Mouse (Mus musculus) right cerebral cortex, postnatal 36 days (tissue): ENCODE measurements around the gene Abcc4.

Experiments
- DNase-seq, 2 experiments: peaks; one replicate each; pipeline ENCODE4 v3.0.0; 2022; ENCODE audit warnings: low spot score in 2 of 2, mixed read lengths in 1 of 2

The Abcc4 gene

GRCm38 (mm10) chr14:118712889-118713288 lies 6.9 kb upstream of the Abcc4 start:
- DNase-seq, result no peak

DNA sequence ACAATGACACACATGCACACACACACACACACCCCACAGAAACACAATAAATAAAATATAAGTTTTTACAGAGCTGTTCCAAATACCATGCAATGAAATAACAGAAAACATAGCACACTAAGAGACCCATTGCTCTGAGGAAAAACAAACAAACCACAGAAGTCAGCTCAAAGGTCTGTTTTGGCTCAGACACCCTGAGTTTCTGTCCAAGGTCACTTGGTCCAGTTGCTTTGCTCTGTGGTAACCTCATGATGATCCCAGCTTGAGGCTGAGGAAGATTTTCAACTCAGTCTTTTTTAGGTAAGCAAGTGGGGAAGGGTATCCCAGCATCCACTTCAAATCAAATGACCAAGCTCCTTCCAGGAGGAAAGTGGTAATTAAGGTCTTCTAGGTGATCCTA lies 4.9 kb upstream of the Abcc4 start:
- DNase-seq, result no peak

GRCm38 (mm10) chr14:118709736-118710135 lies 3.7 kb upstream of the Abcc4 start:
- peak; percentile 85 to 89 for DNase-seq

GRCm38 (mm10) chr14:118708126-118708525 lies 2.1 kb upstream of the Abcc4 start:
- no peak for DNase-seq

GRCm38 (mm10) chr14:118706962-118707361 lies 943 bp upstream of the Abcc4 start:
- no peak for DNase-seq

DNA sequence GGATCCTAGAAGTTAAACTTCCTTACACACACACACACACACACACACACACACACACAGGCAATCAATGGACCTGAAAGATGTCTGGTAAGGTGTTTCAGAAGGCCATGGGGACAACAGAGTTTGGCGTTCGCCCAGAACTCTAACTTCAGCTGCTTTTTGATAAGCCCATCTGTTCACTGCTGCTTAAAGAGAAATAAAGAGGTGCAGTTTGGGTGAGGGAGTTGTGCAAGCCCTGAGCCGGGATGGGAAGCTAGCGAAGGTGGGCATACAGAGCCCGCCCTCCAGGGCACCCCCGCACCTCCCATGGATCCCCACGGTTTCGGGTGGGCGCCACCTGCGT lies 583 bp downstream of the Abcc4 start:
- no peak for DNase-seq

DNA sequence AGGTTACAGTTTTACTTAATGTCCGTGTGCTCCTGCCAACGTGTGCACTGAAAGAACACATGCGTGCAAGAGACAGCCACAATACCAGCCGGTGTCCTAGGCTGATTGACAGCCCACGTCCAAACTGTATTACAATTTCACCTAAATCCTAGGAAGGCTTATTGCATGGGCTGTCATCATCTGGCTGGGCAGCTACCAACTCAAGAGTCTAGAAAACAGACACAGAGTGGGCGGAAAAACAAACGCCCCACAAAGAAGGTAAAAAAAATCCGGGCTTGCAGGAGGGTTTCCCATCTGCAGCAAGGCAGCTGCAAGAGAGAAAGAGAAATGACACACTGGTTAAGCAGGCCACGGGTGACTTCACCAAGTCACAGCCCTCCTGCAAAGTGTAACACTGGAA lies 2.7 kb downstream of the Abcc4 start:
- no peak for DNase-seq

GRCm38 (mm10) chr14:118701991-118702608 lies 3.9 kb downstream of the Abcc4 start:
- DNase-seq, result no peak

DNA sequence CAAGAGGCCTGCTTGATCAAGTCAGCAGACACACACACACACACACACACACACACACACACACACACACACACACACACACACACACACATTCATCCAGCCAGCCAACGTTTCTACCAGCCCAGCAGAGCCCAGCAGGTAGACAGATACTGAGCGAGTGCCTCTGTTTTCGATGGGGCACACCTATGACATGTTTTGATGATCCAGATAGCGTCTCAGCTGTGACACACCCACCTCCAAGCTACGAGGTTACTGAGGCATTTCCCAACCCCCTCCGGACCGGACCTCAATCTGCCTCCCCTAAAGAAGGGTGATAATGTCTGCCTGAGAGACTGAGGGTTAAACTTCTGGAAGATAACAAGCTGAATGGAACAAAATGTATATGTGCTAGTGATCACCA lies 5.4 kb downstream of the Abcc4 start:
- no peak for DNase-seq

DNA sequence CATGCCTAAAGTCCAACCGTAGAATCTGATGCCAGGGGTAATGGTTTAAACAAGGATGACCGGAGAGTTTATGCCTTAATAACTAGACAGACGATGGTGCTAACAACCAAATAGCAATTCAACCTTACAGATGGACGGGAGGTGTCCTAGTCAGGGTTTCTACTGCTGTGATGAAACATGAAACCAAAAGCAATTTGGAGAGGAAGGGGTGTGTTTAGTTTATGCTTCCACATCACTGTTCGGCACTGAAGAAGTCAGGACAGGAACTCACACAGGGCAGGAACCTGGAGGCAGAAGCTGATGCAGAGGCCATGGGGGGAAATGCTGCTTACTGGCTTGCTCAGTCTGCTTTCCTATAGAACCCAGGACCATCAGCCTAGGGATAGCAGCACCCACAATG lies 6.1 kb downstream of the Abcc4 start:
- no peak for DNase-seq

- DNase-seq, result no peak
Observed at GRCm38 (mm10) chr14:118699508-118699907, 6.5 kb downstream of the Abcc4 start.

GRCm38 (mm10) chr14:118696556-118697289 lies 9.3 kb downstream of the Abcc4 start:
- no peak for DNase-seq

DNA sequence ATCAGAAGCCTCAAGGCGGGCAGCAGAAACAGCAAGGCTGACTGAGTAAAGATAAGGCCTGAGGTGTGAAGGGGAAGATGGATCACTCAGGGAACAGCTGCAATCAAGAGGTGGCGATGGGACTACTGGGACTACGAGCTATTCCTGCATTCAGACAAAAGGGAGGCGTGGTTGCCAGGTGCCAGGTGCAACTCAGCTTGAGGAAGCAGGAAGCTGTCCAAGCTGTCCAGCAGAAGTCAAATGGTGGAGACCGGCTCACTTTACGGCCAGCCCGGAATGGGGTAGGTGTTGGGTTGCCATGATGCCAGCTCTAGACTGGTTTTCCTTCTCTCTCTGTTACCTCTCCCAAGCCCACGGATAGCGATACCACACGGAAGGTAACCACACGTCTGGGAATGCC lies 10.2 kb downstream of the Abcc4 start:
- DNase-seq, result no peak

GRCm38 (mm10) chr14:118694321-118694720 lies 11.7 kb downstream of the Abcc4 start:
- no peak for DNase-seq

DNA sequence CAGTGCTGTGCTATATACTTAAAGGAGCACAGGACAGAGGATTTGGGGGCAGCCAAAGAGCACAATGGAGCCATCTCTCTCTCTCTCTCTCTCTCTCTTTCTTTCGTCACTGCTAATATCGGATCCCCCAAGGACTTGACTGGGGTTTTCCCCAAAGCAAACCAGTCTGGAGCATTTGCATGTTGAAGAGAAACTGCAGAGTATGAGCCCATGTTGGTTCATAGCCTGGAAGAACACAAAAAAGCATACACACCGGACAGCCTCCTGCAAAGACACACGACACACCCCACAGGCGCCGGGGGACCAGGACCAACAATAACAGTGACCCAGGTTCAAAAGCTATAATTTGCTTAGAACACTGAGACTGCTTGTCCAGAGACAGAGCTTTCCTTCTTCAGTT lies 14.1 kb downstream of the Abcc4 start:
- DNase-seq, result no peak

DNA sequence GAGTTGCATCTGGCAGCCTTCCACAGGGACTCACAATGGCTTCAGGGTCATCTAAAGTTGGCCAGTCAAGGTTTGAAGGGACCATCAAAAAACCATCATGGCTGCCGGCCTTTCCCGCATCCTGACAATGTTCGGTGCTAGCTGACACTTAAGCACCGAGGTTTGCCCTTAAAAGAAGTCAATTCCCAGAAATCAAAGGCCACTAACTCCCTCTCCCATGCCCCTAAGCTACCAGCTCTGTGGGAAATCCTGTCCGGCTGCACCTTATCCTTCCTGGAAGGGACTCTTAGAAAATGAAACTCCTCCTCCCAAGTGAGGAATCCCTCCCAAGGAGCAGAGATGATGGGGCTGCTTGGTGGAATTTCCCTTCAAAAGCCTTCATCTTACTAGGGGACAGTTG lies 14.6 kb downstream of the Abcc4 start:
- no peak for DNase-seq

DNA sequence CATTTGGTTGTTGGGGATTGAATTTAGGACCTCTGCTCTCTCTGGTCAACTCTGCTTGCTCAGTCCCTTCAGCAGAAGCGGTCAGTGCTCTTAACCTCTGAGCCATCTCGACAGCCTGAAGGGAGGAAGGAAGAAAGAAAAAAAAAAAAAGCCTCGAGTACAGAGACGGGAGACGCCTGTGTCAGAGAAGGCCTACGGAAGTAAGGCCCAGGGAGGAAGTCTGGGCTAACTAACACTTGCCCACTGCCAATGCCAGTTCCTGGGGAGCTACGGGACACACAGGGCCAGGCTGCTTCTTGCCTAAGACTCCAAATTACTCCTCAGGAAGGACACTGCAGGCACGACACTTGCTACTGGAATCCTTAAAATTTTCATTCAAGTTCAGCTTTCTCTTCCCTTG lies 15.1 kb downstream of the Abcc4 start:
- DNase-seq, result no peak

- no peak for DNase-seq
Observed at GRCm38 (mm10) chr14:118690336-118690735, 15.7 kb downstream of the Abcc4 start.

GRCm38 (mm10) chr14:118688643-118689042 lies 17.4 kb downstream of the Abcc4 start:
- no peak for DNase-seq

DNA sequence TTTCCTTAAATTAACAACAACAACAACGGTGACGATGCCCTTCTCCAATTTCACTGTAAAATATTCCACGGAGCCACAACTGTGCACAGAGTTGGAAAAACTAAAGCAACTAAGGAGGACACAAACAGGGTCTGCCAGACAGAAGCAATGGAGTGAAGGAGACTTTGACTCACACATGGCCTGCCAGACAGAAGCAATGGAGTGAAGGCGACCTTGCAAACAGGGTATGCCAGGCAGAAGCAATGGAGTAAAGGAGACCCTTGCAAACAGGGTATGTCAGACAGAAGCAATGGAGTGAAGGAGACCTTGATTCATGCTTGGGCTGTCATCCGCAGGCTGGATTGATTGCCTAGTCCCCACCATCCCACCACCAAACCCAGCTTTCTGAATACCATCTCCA lies 19.2 kb downstream of the Abcc4 start:
- no peak for DNase-seq

DNA sequence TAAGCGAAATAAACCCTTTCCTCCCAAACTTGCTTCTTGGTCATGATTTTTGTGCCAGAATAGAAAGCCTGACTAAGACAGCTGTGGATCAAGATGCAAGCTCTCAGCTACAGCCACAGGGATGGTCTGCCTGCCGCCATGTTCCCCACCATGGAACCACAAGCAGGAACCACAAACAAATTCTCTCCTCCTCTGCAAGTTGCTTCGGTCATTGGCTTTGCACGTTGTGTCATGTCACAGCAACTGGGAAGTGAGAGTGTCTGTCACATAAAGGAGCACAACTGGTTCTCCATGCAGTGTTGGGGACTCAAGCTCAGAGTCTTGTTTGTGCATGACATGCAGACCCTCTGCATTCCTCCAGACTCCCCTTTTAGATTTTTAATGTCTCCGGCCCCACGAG lies 20.4 kb downstream of the Abcc4 start:
- no peak for DNase-seq

DNA sequence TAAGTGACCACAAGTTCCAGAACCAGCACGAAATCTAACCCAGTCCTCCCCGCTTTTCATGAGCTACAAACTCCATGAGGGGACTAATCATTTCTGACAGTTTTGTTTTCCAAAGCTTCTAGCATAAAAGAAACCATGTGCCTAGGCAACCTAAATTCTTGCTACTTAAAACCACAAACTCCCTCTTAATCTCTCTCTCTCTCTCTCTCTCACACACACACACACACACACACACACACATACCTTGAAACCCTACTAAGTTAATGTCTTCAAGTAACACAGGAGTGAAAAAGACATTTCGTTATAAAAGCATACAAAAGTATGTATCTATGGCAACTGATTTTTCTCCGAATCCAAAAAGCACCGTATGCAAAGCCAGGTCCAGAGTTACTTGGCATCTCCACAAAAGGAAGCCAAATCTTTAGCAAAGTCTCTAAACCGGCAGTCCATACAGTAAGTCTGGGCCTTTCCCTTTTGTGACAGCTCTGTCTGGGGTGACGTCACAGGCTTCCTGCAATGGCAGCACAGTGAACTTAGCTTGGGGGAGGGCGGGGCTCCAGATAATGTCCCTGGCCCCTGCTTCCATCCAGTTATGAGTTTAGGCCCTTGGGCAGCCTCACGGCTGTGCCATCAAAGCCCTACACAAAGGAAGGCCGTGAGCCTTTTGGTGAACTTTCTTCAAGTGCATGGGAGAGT lies 23.5 kb downstream of the Abcc4 start:
- DNase-seq, result no peak

GRCm38 (mm10) chr14:118681087-118681486 lies 24.9 kb downstream of the Abcc4 start:
- DNase-seq, result no peak
